Mouse (Mus musculus) urinary bladder, postnatal 36 days (tissue): ENCODE data around the gene Alad.
"Not testable (repeated sequence)": the region's sequence is repeated elsewhere in the genome, so short reads cannot be mapped to it uniquely, and the experiment has no call there.

ENCODE experiments used
- DNase-seq, 2 experiments: peaks; one replicate each; pipeline ENCODE4 v3.0.0; 2022; ENCODE audit warnings: low spot score in 2 of 2, mixed read lengths in 1 of 2

Gene Alad

GRCm38 (mm10) chr4:62486162-62486696, 33.5 kb downstream of the Alad start:
- no peak for DNase-seq

- DNase-seq = peak; percentile 33 to 50
Observed at GRCm38 (mm10) chr4:62485450-62486161, 34.1 kb downstream of the Alad start.

- DNase-seq = no peak
Observed at GRCm38 (mm10) chr4:62484928-62485327, 34.8 kb downstream of the Alad start.

- no peak for DNase-seq
Observed at GRCm38 (mm10) chr4:62480709-62481605, 38.8 kb downstream of the Alad start.

- peak; percentile 61 to 66 for DNase-seq
Observed at GRCm38 (mm10) chr4:62479937-62480708, 39.6 kb downstream of the Alad start, which contains the start of gene Bspry. Bspry (plus strand) TSS chr4:62480053.

- DNase-seq = not testable (repeated sequence)
Observed at GRCm38 (mm10) chr4:62479593-62479936, 40.2 kb downstream of the Alad start.

GRCm38 (mm10) chr4:62477542-62478244, 42.0 kb downstream of the Alad start:
- DNase-seq = no peak

- no peak for DNase-seq
Observed at GRCm38 (mm10) chr4:62475793-62476192, 43.9 kb downstream of the Alad start.

- no peak for DNase-seq
Observed at GRCm38 (mm10) chr4:62475131-62475530, 44.6 kb downstream of the Alad start.

- no peak for DNase-seq
Observed at GRCm38 (mm10) chr4:62472071-62472470, 47.6 kb downstream of the Alad start.

- DNase-seq = peak; percentile 62 to 73
Observed at GRCm38 (mm10) chr4:62470598-62471051, 49.1 kb downstream of the Alad start, which contains the start of gene Wdr31. Wdr31 (minus strand) TSS chr4:62470896.

- no peak for DNase-seq
Observed at GRCm38 (mm10) chr4:62468158-62468557, 51.6 kb downstream of the Alad start.

- no peak for DNase-seq
Observed at GRCm38 (mm10) chr4:62463124-62463523, 56.6 kb downstream of the Alad start.

- DNase-seq = no peak
Observed at GRCm38 (mm10) chr4:62460348-62460747, 59.4 kb downstream of the Alad start.
